Mouse (Mus musculus) embryonic facial prominence, embryonic 13.5 days (tissue): ENCODE measurements around the gene Speer4e. TPM values are rescaled to one million over a fixed set of nuclear protein-coding genes. Genes with fewer than 3 reads are reported as not detected.

ENCODE experiments used
- polyA plus RNA-seq: library from polyadenylated mRNA; unstranded; fragments of >200 nt; fragmentation: Nextera tagmentation; extraction: Ambion mirVana; gene quantifications from 2 replicates; pipeline ENCODE4 v1.2.1, GENCODE M21; 2015

The Speer4e gene
- polyA plus RNA-seq, 1 experiment from 2014 or later = not detected

Other genes starting within 250 kb of the Speer4e start
- gene Gm9758, start 23.5 kb downstream of the Speer4e start, polyA plus RNA-seq = not detected in 2 replicates
- gene Gm10354, start 40.5 kb upstream of the Speer4e start, polyA plus RNA-seq = not detected in 2 replicates
- gene Gm17019, start 94.6 kb upstream of the Speer4e start, polyA plus RNA-seq = not detected in 2 replicates